Mouse (Mus musculus) mouse trophoblast stem cell (cell line): ENCODE data around the gene Sidt1.

ENCODE experiments used
- in situ Hi-C, 2 experiments: fragments of 300-500 bp; cut with MseI, MboI; formaldehyde crosslinking; loops; 2 replicates in 1 of 2; 3 replicates in 1 of 2; pipeline ENCODE4 v1.15.1; 2025

The Sidt1 gene

GRCm38 (mm10) chr16:44332861-44333284 is at the start of gene Sidt1:
Gene Sidt1 (minus strand): TSS chr16:44333196.
- in situ Hi-C loops = no loop called here

DNA sequence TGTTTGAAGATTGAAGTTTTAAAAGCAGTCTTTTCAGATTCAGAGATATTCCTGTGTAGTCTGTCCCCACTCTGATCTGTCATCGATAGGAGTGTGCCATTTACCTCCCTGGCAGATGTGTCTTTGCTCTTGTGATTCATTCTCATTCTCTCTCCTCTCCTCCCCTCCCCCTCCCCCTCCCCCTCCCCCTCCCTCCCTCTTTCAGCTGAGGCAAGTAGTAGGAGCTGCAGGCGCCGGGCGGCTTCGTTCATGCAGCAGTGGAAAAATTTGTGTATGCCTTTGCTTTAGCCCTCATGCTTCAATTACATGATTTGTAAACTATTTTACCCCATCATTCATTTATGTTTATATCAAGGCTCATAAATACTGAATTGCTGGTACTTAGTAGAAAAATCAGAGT is 48.6 kb upstream of the Sidt1 start:
- in situ Hi-C loops = no loop called here

GRCm38 (mm10) chr16:44380006-44380405 is 47.0 kb upstream of the Sidt1 start:
- in situ Hi-C loops = no loop called here

DNA sequence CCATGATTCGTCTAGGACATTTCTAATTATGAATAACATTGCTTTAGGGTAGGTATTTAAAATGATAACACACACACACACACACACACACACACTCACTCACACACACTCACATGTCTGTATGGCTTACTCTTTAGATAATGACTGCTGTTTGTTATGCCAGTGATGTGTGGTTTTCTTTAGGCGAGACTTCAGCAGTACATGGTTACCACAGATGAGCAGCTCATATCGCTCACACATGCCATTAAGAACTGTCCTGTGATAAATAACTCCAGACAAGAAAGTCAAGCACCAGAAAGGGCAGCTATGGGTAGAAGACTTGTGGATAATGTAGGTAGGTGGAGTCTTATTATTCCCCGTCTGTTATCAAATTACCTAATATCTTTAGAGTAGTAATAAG is 42.5 kb upstream of the Sidt1 start:
- in situ Hi-C loops = no loop called here

- in situ Hi-C loops = no loop called here
Measured at GRCm38 (mm10) chr16:44365522-44365921, 32.5 kb upstream of the Sidt1 start.

DNA sequence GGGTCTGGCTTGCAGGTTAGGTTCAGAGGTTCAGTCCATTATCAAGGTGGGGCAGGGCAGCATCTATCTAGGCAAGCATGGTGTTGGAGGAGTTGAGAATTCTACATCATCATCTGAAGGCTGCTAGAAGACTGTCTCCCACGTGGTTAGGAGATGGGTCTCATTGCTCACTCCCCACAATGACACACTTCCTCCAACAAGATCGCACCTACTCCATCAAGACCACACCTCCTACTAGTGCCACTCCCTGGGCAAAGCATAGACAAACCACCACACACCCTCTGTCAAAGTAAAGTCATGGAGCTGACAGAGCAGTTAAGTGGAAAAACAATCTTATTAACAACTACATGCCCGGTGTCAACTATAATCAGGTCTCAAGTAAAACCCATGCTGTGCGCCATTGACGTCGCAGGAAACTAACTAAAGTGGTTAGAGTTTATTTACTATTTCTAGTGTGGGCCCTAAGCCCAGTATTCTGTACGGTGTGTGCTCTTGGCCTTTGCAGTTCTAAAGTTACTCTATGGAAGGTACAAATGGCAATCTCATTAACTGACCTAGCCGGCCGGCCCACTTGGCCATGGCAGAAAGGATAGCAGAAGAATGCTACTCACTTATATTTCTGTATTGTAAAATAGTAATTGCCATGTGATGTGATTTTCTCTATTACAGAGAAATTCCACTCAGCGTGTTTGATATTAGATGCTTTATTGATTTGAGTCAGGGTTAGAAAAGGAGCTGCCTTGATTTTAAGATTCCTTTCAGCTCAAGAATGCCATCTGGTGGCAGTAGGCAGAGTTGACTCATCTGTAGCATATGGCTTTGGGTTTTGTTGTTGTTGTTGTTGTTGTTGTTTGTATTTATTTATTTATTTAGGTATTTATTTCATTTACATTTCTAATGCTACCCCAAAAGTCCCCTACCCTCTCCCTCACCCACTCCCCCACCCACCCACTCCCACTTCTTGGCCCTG is 29.2 kb upstream of the Sidt1 start:
- in situ Hi-C loops = loop anchor here in 1 of 2 experiments (5.0 kb wide), 1 partner anchor 120 kb away; no protein-coding TSS in a partner anchor

GRCm38 (mm10) chr16:44357571-44358268 is 24.7 kb upstream of the Sidt1 start:
- in situ Hi-C loops = no loop called here

DNA sequence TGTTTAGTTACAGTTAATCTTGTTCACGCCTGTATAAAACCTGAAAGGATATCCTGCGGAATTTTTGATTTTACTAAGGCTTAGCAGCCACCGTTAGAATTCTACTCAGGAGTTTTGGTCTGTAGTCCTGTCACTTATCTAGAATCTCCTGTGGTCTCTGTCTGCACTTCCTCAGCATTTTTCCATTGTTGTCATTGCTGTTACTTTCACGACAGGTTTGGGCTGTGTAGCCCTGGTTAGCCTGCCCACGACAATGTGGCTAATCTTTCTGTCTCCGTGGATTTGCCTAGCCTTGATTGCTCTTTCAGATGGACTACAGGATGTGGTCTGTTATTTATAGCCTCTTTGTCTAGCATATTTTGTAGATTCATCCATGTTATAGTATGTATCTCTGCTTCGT is 23.3 kb upstream of the Sidt1 start:
- in situ Hi-C loops = no loop called here

GRCm38 (mm10) chr16:44349801-44350397 is 16.9 kb upstream of the Sidt1 start:
- in situ Hi-C loops = no loop called here

DNA sequence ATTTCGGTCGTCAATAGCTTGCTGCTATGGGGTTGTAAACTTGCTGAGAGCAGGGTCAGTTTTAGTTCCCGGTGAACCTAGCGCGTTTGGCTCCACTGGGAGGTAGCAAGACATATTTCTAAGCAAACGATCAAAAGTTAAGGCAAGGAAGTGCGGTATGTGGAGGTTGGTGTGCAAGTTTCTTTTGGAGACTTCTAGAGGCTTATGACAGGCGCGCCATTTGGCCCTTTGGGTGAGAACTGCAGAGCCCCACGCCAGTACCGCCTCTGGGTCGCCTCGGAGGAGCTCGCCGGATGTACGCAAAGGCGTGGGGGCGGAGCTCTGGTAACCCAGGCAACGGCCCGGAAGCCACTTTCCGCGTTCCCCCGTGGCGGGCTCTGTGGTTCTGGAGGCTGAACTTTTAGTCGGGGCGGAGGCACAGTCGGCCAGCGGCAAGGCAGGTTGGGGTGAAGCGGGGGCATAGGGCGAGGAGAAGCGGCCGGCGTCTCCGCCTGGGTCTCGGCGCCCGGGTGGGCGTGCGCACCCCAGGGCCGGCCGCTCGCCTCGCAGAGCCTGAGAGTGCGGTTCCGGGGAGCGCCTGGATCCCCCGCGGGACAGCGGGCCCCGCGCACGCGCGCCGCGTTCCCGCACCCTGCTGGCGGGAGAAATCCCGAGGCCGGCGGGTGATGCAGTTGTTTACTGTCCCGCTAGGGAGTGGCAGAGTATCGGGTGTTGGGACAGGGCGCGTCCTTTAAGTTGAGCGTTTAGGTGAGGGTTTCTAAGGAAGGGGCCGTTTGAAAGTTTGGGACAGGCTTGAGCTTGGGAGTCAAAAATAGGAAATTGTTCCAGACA is 14.3 kb upstream of the Sidt1 start, which contains the start of gene Spice1:
TSS of gene Spice1 (plus strand) at position 51 of the 831 bp plus-strand sequence.
- in situ Hi-C loops = no loop called here

- in situ Hi-C loops = no loop called here
Measured at GRCm38 (mm10) chr16:44337541-44337940, 4.5 kb upstream of the Sidt1 start.

DNA sequence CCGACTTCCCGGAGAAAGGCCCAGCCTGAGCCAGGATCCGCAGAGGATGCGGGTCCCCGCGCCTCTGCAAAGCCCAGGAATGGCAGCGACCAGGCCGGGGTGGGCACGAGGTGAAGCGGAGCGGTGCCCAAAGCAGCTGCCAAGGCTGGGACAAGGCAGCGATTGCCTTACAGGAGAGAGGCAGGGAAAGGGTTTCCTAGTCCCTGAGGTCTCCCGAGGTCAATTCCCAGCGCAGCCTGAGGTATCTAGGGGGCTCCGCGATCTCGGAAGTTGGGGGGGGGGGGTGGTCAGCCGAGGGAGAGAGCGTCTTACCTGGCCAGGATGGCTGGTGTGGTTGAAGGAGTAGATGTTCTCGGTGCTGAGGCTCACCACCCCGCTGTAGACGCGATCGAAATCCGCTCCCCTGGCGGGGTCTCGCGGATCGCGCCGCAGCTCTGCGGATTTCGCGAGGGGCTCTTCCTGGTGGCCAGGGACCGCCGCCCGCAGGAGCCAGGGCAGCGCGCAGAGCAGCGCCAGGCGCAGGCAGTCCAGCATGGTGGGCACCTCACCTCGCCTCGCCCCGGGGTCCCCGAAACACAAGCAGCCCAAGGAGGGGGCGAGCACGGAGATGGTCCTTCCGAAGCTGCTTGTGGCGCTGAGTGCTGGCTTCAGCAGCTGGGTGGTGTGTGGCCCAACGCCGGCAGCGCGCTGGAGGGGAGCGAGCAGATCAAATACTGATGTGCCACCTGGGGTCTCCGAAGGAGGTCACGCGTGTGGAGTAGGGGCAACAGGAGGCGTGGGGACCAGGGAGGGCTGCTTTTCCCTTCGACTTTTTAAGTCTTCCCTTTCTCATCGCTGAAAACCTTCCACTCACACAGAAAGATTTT is 768 bp downstream of the Sidt1 start:
- in situ Hi-C loops = no loop called here

- in situ Hi-C loops = no loop called here
Measured at GRCm38 (mm10) chr16:44331671-44331994, 1.4 kb downstream of the Sidt1 start.

- in situ Hi-C loops = no loop called here
Measured at GRCm38 (mm10) chr16:44331154-44331553, 1.8 kb downstream of the Sidt1 start.

GRCm38 (mm10) chr16:44330657-44331056 is 2.3 kb downstream of the Sidt1 start:
- in situ Hi-C loops = no loop called here

- in situ Hi-C loops = no loop called here
Measured at GRCm38 (mm10) chr16:44328644-44329043, 4.4 kb downstream of the Sidt1 start.

DNA sequence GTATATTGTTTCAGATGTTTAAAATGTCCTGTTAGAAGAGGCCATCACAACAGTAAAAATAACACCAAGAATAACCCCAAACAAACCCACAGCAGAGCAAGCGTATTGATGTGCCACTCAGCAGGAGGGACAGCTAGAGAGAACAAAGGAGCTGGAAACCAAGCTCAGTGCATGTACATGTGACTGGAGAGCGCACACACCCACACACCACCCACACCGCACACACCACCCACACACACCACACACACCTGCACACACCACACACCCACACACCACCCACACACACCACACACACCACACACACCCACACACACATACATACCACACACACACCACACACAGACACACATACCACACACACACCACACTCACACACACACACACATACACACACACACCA is 12.8 kb downstream of the Sidt1 start:
- in situ Hi-C loops = no loop called here

GRCm38 (mm10) chr16:44316350-44316749 is 16.6 kb downstream of the Sidt1 start:
- in situ Hi-C loops = no loop called here

- in situ Hi-C loops = no loop called here
Measured at GRCm38 (mm10) chr16:44313422-44313821, 19.6 kb downstream of the Sidt1 start.

GRCm38 (mm10) chr16:44305606-44306005 is 27.4 kb downstream of the Sidt1 start:
- in situ Hi-C loops = no loop called here
